ENCODE assay signal across 8 mouse cellular contexts in the genomic region with DNA sequence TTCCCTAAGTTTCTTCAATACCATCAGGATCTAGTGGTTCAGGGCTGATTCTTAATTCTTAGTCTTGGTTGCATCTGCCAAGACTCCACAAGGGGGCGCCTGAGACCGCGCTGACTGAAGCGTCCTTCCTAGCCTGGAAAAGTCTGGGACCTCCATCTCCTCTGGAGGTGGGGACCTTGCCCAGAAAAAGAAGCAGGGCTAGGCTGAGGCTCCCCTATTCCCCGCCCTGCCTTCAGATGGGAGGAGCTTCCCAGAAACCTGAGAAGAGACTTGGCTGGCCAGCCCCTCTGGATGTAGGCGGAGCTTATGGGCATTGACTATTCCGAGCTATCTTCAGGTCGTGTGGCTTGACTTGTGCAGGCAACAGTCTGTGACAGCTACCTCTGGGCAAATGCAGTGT. TPM values are rescaled to one million over a fixed set of nuclear protein-coding genes. Genes with fewer than 3 reads are reported as not detected.
DNase-seq lines count a peak whose midpoint lies in the region; ATAC-seq lines count a peak whose summit lies in the region.

No protein-coding gene starts in this region.

- H3K27me3 ChIP-seq in hindbrain, embryonic 13.5 days: peaks cover 21% of the 10 kb centered on the region

- no peak overlapping the region for H3K27ac ChIP-seq in hindbrain, embryonic 13.5 days

- WGBS in hindbrain, embryonic 13.5 days: under 1% methylated on average over 8 of the region's 8 CpGs

- H3K36me3 ChIP-seq in hindbrain, embryonic 13.5 days: 0 out of 2 replicates have a peak, but pooled peaks cover 6% of the 10 kb centered on the region

- no peak for ATAC-seq in hindbrain, embryonic 13.5 days (ENCODE audit: low FRiP score)
- peak; percentile 31 for ATAC-seq in megakaryocyte, adult 5-6 weeks (ENCODE audit: poor library complexity, severe bottlenecking)

- peaks cover 26% of the 10 kb centered on the region for H3K4me1 ChIP-seq in hindbrain, embryonic 13.5 days (replicated peaks)

- H3K9me3 ChIP-seq in hindbrain, embryonic 13.5 days: no peaks in the 10 kb centered on the region

- no peak overlapping the region for H3K9ac ChIP-seq in hindbrain, embryonic 13.5 days

- no peak overlapping the region for H3K4me3 ChIP-seq in hindbrain, embryonic 13.5 days

- H3K4me2 ChIP-seq in hindbrain, embryonic 13.5 days: peak overlapping the region; percentile 19; the same call in 1 of the 2 replicates

- DNase-seq in R1 (ENCODE audit: low read depth, low spot score): peak; percentile 99
- DNase-seq in cerebellum, adult 9-11 months: peak; percentile 72
- peak; percentile 70 to 74 for DNase-seq in frontal cortex, postnatal 25 days (ENCODE audit: low spot score in 2 of 2)
- DNase-seq in layer of hippocampus, postnatal 36 days: peak; percentile 71 to 75
- DNase-seq in right cerebral cortex, postnatal 4 days: peak; percentile 92
- DNase-seq in yolk sac, embryonic 10.5 days (ENCODE audit: low spot score): peak; percentile 88

RNA-seq across cellular contexts. Expression of gene Cables2, which starts 2.5 kb away (rescaled TPM):
- 19.8 and 20.8 TPM in 2 replicates for polyA plus RNA-seq in hindbrain, embryonic 13.5 days (2015; fragmentation: Nextera tagmentation; extraction: Ambion mirVana)
- total RNA-seq in layer of hippocampus, postnatal 36 days (2021): 10 to 100 TPM; 29.9 to 32.1 TPM
- 16.0 and 16.4 TPM in 2 replicates for total RNA-seq in megakaryocyte, adult 5-6 weeks (2015)
- 12.1 and 12.8 TPM in 2 replicates for total RNA-seq in megakaryocyte, adult 5-6 weeks (2017)

RNA-seq across cellular contexts. Expression of gene Rbbp8nl, which starts 13.8 kb away (rescaled TPM):
- polyA plus RNA-seq in hindbrain, embryonic 13.5 days (2015; fragmentation: Nextera tagmentation; extraction: Ambion mirVana): not detected in 2 replicates
- total RNA-seq in layer of hippocampus, postnatal 36 days (2021): not detected
- total RNA-seq in megakaryocyte, adult 5-6 weeks (2015): not detected in 2 replicates
- total RNA-seq in megakaryocyte, adult 5-6 weeks (2017): not detected in 2 replicates

RNA-seq across cellular contexts. Expression of gene Rps21, which starts 18.7 kb away (rescaled TPM):
- 444 and 445 TPM in 2 replicates for polyA plus RNA-seq in hindbrain, embryonic 13.5 days (2015; fragmentation: Nextera tagmentation; extraction: Ambion mirVana)
- total RNA-seq in layer of hippocampus, postnatal 36 days (2021): 100 to 1,000 TPM; 665 to 743 TPM
- 1,036 and 1,070 TPM in 2 replicates for total RNA-seq in megakaryocyte, adult 5-6 weeks (2015)
- 1,935 and 2,289 TPM in 2 replicates for total RNA-seq in megakaryocyte, adult 5-6 weeks (2017)

RNA-seq across cellular contexts. Expression of gene Lama5, which starts 50.2 kb away (rescaled TPM):
- 1.9 and 2.1 TPM in 2 replicates for polyA plus RNA-seq in hindbrain, embryonic 13.5 days (2015; fragmentation: Nextera tagmentation; extraction: Ambion mirVana)
- 10 to 100 TPM in 1 of 2 experiments, 1 to 10 TPM in 1; 6.5 to 11.0 TPM for total RNA-seq in layer of hippocampus, postnatal 36 days (2021)
- total RNA-seq in megakaryocyte, adult 5-6 weeks (2015): 0.48 and 0.83 TPM in 2 replicates
- 0.18 and 4.0 TPM in 2 replicates for total RNA-seq in megakaryocyte, adult 5-6 weeks (2017)

RNA-seq across cellular contexts. Expression of gene Gata5, which starts 58.7 kb away (rescaled TPM):
- polyA plus RNA-seq in hindbrain, embryonic 13.5 days (2015; fragmentation: Nextera tagmentation; extraction: Ambion mirVana): 0.05 TPM in 1 of 2 replicates, not detected in the other
- not detected for total RNA-seq in layer of hippocampus, postnatal 36 days (2021)
- total RNA-seq in megakaryocyte, adult 5-6 weeks (2015): not detected in 2 replicates
- total RNA-seq in megakaryocyte, adult 5-6 weeks (2017): not detected in 2 replicates
